Mouse (Mus musculus) right cerebral cortex, postnatal 10 days (tissue): ENCODE data around the gene Fau.
"Not testable (repeated sequence)": the region's sequence is repeated elsewhere in the genome, so short reads cannot be mapped to it uniquely, and the experiment has no call there.

Source experiments
- DNase-seq, 2 experiments: peaks; one replicate each; pipeline ENCODE4 v3.0.0; 2021; ENCODE audit warnings: low spot score in 2 of 2

Gene Fau

GRCm38 (mm10) chr19:6057313-6058096 is at the start of gene Fau, which contains the start of gene Mrpl49:
TSS of gene Fau (plus strand) at chr19:6057844.
TSS of gene Mrpl49 (minus strand) at chr19:6057785.
- peak; percentile 100 for DNase-seq

- DNase-seq = no peak
Measured at GRCm38 (mm10) chr19:6009137-6009536, 48.5 kb upstream of the Fau start.

- DNase-seq = no peak
Measured at GRCm38 (mm10) chr19:6013691-6014090, 44.0 kb upstream of the Fau start.

- no peak for DNase-seq
Measured at GRCm38 (mm10) chr19:6014991-6015510, 42.6 kb upstream of the Fau start.

- DNase-seq = peak; percentile 75 to 80
Measured at GRCm38 (mm10) chr19:6015511-6016315, 41.9 kb upstream of the Fau start, which contains the start of gene Capn1. TSS of gene Capn1 (minus strand) at chr19:6015897.

GRCm38 (mm10) chr19:6016532-6016931 is 41.1 kb upstream of the Fau start:
- no peak for DNase-seq

- peak; percentile 83 to 89 for DNase-seq
Measured at GRCm38 (mm10) chr19:6018142-6019089, 39.2 kb upstream of the Fau start.

GRCm38 (mm10) chr19:6020276-6020675 is 37.4 kb upstream of the Fau start:
- no peak for DNase-seq

GRCm38 (mm10) chr19:6023059-6023458 is 34.6 kb upstream of the Fau start:
- DNase-seq = no peak

- no peak for DNase-seq
Measured at GRCm38 (mm10) chr19:6023930-6024329, 33.7 kb upstream of the Fau start.

- no peak for DNase-seq
Measured at GRCm38 (mm10) chr19:6028991-6029390, 28.7 kb upstream of the Fau start.

GRCm38 (mm10) chr19:6029426-6029825 is 28.2 kb upstream of the Fau start:
- no peak for DNase-seq

GRCm38 (mm10) chr19:6030520-6031280 is 26.9 kb upstream of the Fau start:
- no peak for DNase-seq

- DNase-seq = no peak
Measured at GRCm38 (mm10) chr19:6035966-6036585, 21.6 kb upstream of the Fau start.

GRCm38 (mm10) chr19:6037695-6038094 is 19.9 kb upstream of the Fau start:
- no peak for DNase-seq

- DNase-seq = no peak
Measured at GRCm38 (mm10) chr19:6038326-6038725, 19.3 kb upstream of the Fau start.

GRCm38 (mm10) chr19:6040002-6040401 is 17.6 kb upstream of the Fau start:
- DNase-seq = no peak

GRCm38 (mm10) chr19:6042293-6042692 is 15.4 kb upstream of the Fau start:
- DNase-seq = no peak

GRCm38 (mm10) chr19:6044102-6044501 is 13.5 kb upstream of the Fau start:
- not testable (repeated sequence) for DNase-seq
